Comparison of ENCODE assay signal across 10 mouse cellular contexts in genomic region chr6:54070736-54071135, GRCm38 (mm10). TPM values are rescaled to one million over a fixed set of nuclear protein-coding genes. Genes with fewer than 3 reads are reported as not detected.
DNase-seq lines count a peak whose midpoint lies in the region; ATAC-seq lines count a peak whose summit lies in the region.
"Had no signal": no experiment of that assay in that cellular context is flagged by ENCODE, and none has a peak within 500 bp of the region (broad histone marks: within the 10 kb centered on the region; RNA-seq: fewer than 3 reads in every experiment).

No protein-coding gene starts in this region.

- no peaks in the 10 kb centered on the region for H3K36me3 ChIP-seq in heart, embryonic 12.5 days
- H3K36me3 ChIP-seq: G1E; liver, embryonic 13.5 days had no signal

- intact Hi-C loops in heart, postnatal 14 days (cut with DNase I) = no loop called here

- no peak overlapping the region for H3K4me2 ChIP-seq in heart, embryonic 12.5 days
- H3K4me2 ChIP-seq: liver, embryonic 13.5 days had no signal

- peak; percentile 30 to 34 for DNase-seq in heart, postnatal 14 days
- DNase-seq in 416B (ENCODE audit: low read depth) = peak; percentile 28
- DNase-seq in cerebellum, adult 11-12 months = peak; percentile 98
- peak; percentile 70 to 81 for DNase-seq in kidney, postnatal 36 days
- DNase-seq in Muller cell, postnatal 12 days (ENCODE audit: inconsistent ontology term) = no peak
- no peak for DNase-seq in embryo, embryonic 9.5 days (ENCODE audit: extremely low spot score)
- DNase-seq: liver, embryonic 13.5 days had no signal

- H3K9ac ChIP-seq in heart, embryonic 12.5 days = no peak overlapping the region
- H3K9ac ChIP-seq: liver, embryonic 13.5 days had no signal

- no peaks in the 10 kb centered on the region for H3K9me3 ChIP-seq in heart, embryonic 12.5 days (replicated peaks)
- H3K9me3 ChIP-seq: liver, embryonic 13.5 days had no signal

- no peak overlapping the region for H3K4me3 ChIP-seq in heart, embryonic 12.5 days
- H3K4me3 ChIP-seq: liver, embryonic 13.5 days had no signal

- ATAC-seq in heart, embryonic 12.5 days (ENCODE audit: insufficient number of reproducible peaks, low FRiP score) = no peak
- no peak for ATAC-seq in megakaryocyte-erythroid progenitor cell, adult 5-6 weeks (replicated peaks; ENCODE audit: low FRiP score, low TSS enrichment, poor library complexity, severe bottlenecking)

- no peaks in the 10 kb centered on the region for H3K27me3 ChIP-seq in heart, embryonic 12.5 days (replicated peaks)
- H3K27me3 ChIP-seq: liver, embryonic 13.5 days had no signal

- 34% methylated on average over 6 of the region's 6 CpGs for WGBS in heart, embryonic 12.5 days

- peaks cover 22% of the 10 kb centered on the region for H3K4me1 ChIP-seq in heart, embryonic 12.5 days (replicated peaks)

- no peak overlapping the region for H3K27ac ChIP-seq in heart, embryonic 12.5 days (ENCODE audit: poor library complexity, severe bottlenecking)
- H3K27ac ChIP-seq: liver, embryonic 13.5 days had no signal

RNA-seq across cellular contexts. Expression of gene Chn2, which starts 31.4 kb away (rescaled TPM):
- 1 to 10 TPM; 3.7 to 4.3 TPM for total RNA-seq in heart, postnatal 14 days (2021)
- 7.6 and 12.4 TPM in 2 replicates for polyA plus RNA-seq in heart, embryonic 12.5 days (2016; fragmentation: Nextera tagmentation; extraction: Ambion mirVana)
- total RNA-seq in megakaryocyte-erythroid progenitor cell, adult 5-6 weeks (2014; fragmentation: Nextera tagmentation) = 4.5 and 5.1 TPM in 2 replicates
- total RNA-seq in megakaryocyte-erythroid progenitor cell, adult 5-6 weeks (2017) = 1.9 and 2.4 TPM in 2 replicates
- polyA plus RNA-seq: G1E had no signal

Comparison
In these comparisons a context has a peak if more than half of its experiments do, and no peak if none do; other contexts are left out.
1. DNase-seq: peak in heart, postnatal 14 days (2 of 2), 416B (single experiment), cerebellum, adult 11-12 months (single experiment) and kidney, postnatal 36 days (2 of 2); none in Muller cell, postnatal 12 days (single experiment) and embryo, embryonic 9.5 days (single experiment).